Mouse (Mus musculus): ENCODE data around the gene Tfpi. TPM values are rescaled to one million over a fixed set of nuclear protein-coding genes. Genes with fewer than 3 reads are reported as not detected.

Gene Tfpi
- polyA plus RNA-seq, 1 experiment from 2014 or later: 16.5 TPM

- 61% methylated on average over 7 of the region's 7 CpGs for whole genome bisulfite sequencing
- no peaks in the 10 kb centered on the region for H3K27me3 ChIP-seq (ENCODE audit: low read depth, poor library complexity, severe bottlenecking)
These were observed 11.6 kb downstream of the Tfpi start for GRCm38 (mm10) chr2:84464956-84465355.

GRCm38 (mm10) chr2:84462411-84462810, 14.2 kb downstream of the Tfpi start:
- no peak overlapping the region for H3K27ac ChIP-seq (replicated peaks)
- no peak overlapping the region for H3K4me3 ChIP-seq
- no peaks in the 10 kb centered on the region; the same call in 1 of the 2 replicates for H3K4me1 ChIP-seq
- no peak for DNase-seq (ENCODE audit: low spot score)
- no peaks in the 10 kb centered on the region for H3K36me3 ChIP-seq
- 88% methylated on average over 3 of the region's 3 CpGs for WGBS
- no peaks in the 10 kb centered on the region for H3K27me3 ChIP-seq (ENCODE audit: low read depth, poor library complexity, severe bottlenecking)
- H3K9me3 ChIP-seq (replicated peaks): no peaks in the 10 kb centered on the region

More at GRCm38 (mm10) chr2:84464956-84465355, 11.6 kb downstream of the Tfpi start:
- Histone ChIP-seq H3K4me1 (no peaks in the 10 kb centered on the region; the same call in 1 of the 2 replicates), H3K4me3 (no peak overlapping the region), H3K27ac (replicated peaks) (no peak overlapping the region), H3K36me3 (no peaks in the 10 kb centered on the region), H3K9me3 (replicated peaks) (no peaks in the 10 kb centered on the region)
- no peak for DNase-seq (ENCODE audit: low spot score)

GRCm38 (mm10) chr2:84459651-84460177, 16.9 kb downstream of the Tfpi start:
- Histone ChIP-seq H3K36me3 (no peaks in the 10 kb centered on the region), H3K4me1 (peaks cover 4% of the 10 kb centered on the region; the same call in 1 of the 2 replicates), H3K4me3 (no peak overlapping the region), H3K9me3 (replicated peaks) (no peaks in the 10 kb centered on the region), H3K27ac (replicated peaks) (no peak overlapping the region), H3K27me3 (ENCODE audit: low read depth, poor library complexity, severe bottlenecking) (no peaks in the 10 kb centered on the region)
- WGBS: 66% methylated on average over 11 of the region's 11 CpGs
- DNase-seq (ENCODE audit: low spot score): no peak

- H3K9me3 ChIP-seq (replicated peaks): no peaks in the 10 kb centered on the region
- 87% methylated on average over 6 of the region's 6 CpGs for WGBS
- no peak overlapping the region for H3K27ac ChIP-seq (replicated peaks)
- H3K4me1 ChIP-seq: peaks cover 4% of the 10 kb centered on the region; the same call in 1 of the 2 replicates
- H3K4me3 ChIP-seq: no peak overlapping the region
- H3K36me3 ChIP-seq: no peaks in the 10 kb centered on the region
- DNase-seq (ENCODE audit: low spot score): no peak
- no peaks in the 10 kb centered on the region for H3K27me3 ChIP-seq (ENCODE audit: low read depth, poor library complexity, severe bottlenecking)
These were observed 19.4 kb downstream of the Tfpi start for GRCm38 (mm10) chr2:84457221-84457620.

- H3K27ac ChIP-seq (replicated peaks): no peak overlapping the region
These were observed 21.3 kb downstream of the Tfpi start for GRCm38 (mm10) chr2:84455236-84455799.

GRCm38 (mm10) chr2:84454551-84455235, 21.9 kb downstream of the Tfpi start:
- 67% methylated on average over 10 of the region's 10 CpGs for WGBS
- H3K9me3 ChIP-seq (replicated peaks): no peaks in the 10 kb centered on the region
- H3K36me3 ChIP-seq: no peaks in the 10 kb centered on the region
- no peak overlapping the region for H3K27ac ChIP-seq (replicated peaks)
- no peaks in the 10 kb centered on the region for H3K27me3 ChIP-seq (ENCODE audit: low read depth, poor library complexity, severe bottlenecking)
- no peak for DNase-seq (ENCODE audit: low spot score)
- H3K4me3 ChIP-seq: peak overlapping the region; percentile 18; the same call in 1 of the 2 replicates
- 0 out of 2 replicates have a peak, but pooled peaks cover 4% of the 10 kb centered on the region for H3K4me1 ChIP-seq

More at GRCm38 (mm10) chr2:84455236-84455799, 21.3 kb downstream of the Tfpi start:
- H3K27me3 ChIP-seq (ENCODE audit: low read depth, poor library complexity, severe bottlenecking): no peaks in the 10 kb centered on the region
- 14% methylated on average over 5 of the region's 5 CpGs for WGBS
- peak; percentile 48 for DNase-seq (ENCODE audit: low spot score)
- H3K36me3 ChIP-seq: no peaks in the 10 kb centered on the region
- H3K9me3 ChIP-seq (replicated peaks): no peaks in the 10 kb centered on the region
- peak overlapping the region; percentile 18; the same call in 1 of the 2 replicates for H3K4me3 ChIP-seq
- H3K4me1 ChIP-seq: 0 out of 2 replicates have a peak, but pooled peaks cover 4% of the 10 kb centered on the region

- 19% methylated on average over 5 of the region's 5 CpGs for WGBS
- 0 out of 2 replicates have a peak, but pooled peaks cover 4% of the 10 kb centered on the region for H3K4me1 ChIP-seq
- no peak overlapping the region for H3K27ac ChIP-seq (replicated peaks)
- H3K4me3 ChIP-seq: no peak overlapping the region
- DNase-seq (ENCODE audit: low spot score): no peak
- no peaks in the 10 kb centered on the region for H3K27me3 ChIP-seq (ENCODE audit: low read depth, poor library complexity, severe bottlenecking)
- no peaks in the 10 kb centered on the region for H3K36me3 ChIP-seq
- H3K9me3 ChIP-seq (replicated peaks): no peaks in the 10 kb centered on the region
These were observed 22.5 kb downstream of the Tfpi start for GRCm38 (mm10) chr2:84454051-84454450.

GRCm38 (mm10) chr2:84445499-84445898, 31.1 kb downstream of the Tfpi start:
- Histone ChIP-seq H3K9me3 (replicated peaks) (no peaks in the 10 kb centered on the region), H3K4me1 (no peaks in the 10 kb centered on the region), H3K27me3 (ENCODE audit: low read depth, poor library complexity, severe bottlenecking) (no peaks in the 10 kb centered on the region), H3K27ac (replicated peaks) (no peak overlapping the region), H3K36me3 (no peaks in the 10 kb centered on the region), H3K4me3 (no peak overlapping the region)
- DNase-seq (ENCODE audit: low spot score): no peak
- WGBS: 91% methylated on average over 1 of the region's 1 CpGs

- Histone ChIP-seq H3K9me3 (replicated peaks) (no peaks in the 10 kb centered on the region), H3K36me3 (no peaks in the 10 kb centered on the region), H3K4me1 (no peaks in the 10 kb centered on the region), H3K4me3 (no peak overlapping the region), H3K27me3 (ENCODE audit: low read depth, poor library complexity, severe bottlenecking) (no peaks in the 10 kb centered on the region), H3K27ac (replicated peaks) (no peak overlapping the region)
- WGBS: 94% methylated on average over 5 of the region's 5 CpGs
- DNase-seq (ENCODE audit: low spot score): no peak
These were observed 34.6 kb downstream of the Tfpi start for GRCm38 (mm10) chr2:84441940-84442339.

GRCm38 (mm10) chr2:84429724-84430123, 46.9 kb downstream of the Tfpi start:
- no peaks in the 10 kb centered on the region for H3K9me3 ChIP-seq (replicated peaks)
- peaks cover 4% of the 10 kb centered on the region; the same call in 1 of the 2 replicates for H3K27me3 ChIP-seq (ENCODE audit: low read depth, poor library complexity, severe bottlenecking)
- H3K4me3 ChIP-seq: no peak overlapping the region
- no peak overlapping the region for H3K27ac ChIP-seq (replicated peaks)
- H3K36me3 ChIP-seq: no peaks in the 10 kb centered on the region
- peaks cover 7% of the 10 kb centered on the region for H3K4me1 ChIP-seq
- WGBS: 58% methylated on average over 11 of the region's 11 CpGs
- DNase-seq (ENCODE audit: low spot score): no peak

- no peak for DNase-seq (ENCODE audit: low spot score)
- Histone ChIP-seq H3K27me3 (ENCODE audit: low read depth, poor library complexity, severe bottlenecking) (peaks cover 4% of the 10 kb centered on the region; the same call in 1 of the 2 replicates), H3K4me3 (no peak overlapping the region), H3K36me3 (no peaks in the 10 kb centered on the region), H3K4me1 (peaks cover 16% of the 10 kb centered on the region), H3K27ac (replicated peaks) (no peak overlapping the region), H3K9me3 (replicated peaks) (no peaks in the 10 kb centered on the region)
- WGBS: 77% methylated on average over 3 of the region's 3 CpGs
These were observed 47.7 kb downstream of the Tfpi start for GRCm38 (mm10) chr2:84428836-84429235.

GRCm38 (mm10) chr2:84426531-84426930, 50.0 kb downstream of the Tfpi start:
- Histone ChIP-seq H3K36me3 (no peaks in the 10 kb centered on the region), H3K27me3 (ENCODE audit: low read depth, poor library complexity, severe bottlenecking) (peaks cover 4% of the 10 kb centered on the region; the same call in 1 of the 2 replicates), H3K9me3 (replicated peaks) (no peaks in the 10 kb centered on the region), H3K4me3 (no peak overlapping the region), H3K4me1 (peaks cover 17% of the 10 kb centered on the region), H3K27ac (replicated peaks) (no peak overlapping the region)
- WGBS: 95% methylated on average over 4 of the region's 4 CpGs
- no peak for DNase-seq (ENCODE audit: low spot score)

GRCm38 (mm10) chr2:84425138-84425537, 51.4 kb downstream of the Tfpi start, which contains the start of gene Calcrl:
Gene Calcrl, minus strand, starts transcription at chr2:84425411.
- Histone ChIP-seq H3K27me3 (ENCODE audit: low read depth, poor library complexity, severe bottlenecking) (peaks cover 4% of the 10 kb centered on the region; the same call in 1 of the 2 replicates), H3K36me3 (no peaks in the 10 kb centered on the region), H3K4me3 (peak within 1 kb of the TSS; percentile 48), H3K4me1 (peaks cover 17% of the 10 kb centered on the region), H3K9me3 (replicated peaks) (no peaks in the 10 kb centered on the region), H3K27ac (replicated peaks) (peak within 1 kb of the TSS; percentile 52; the same call in 1 of the 2 replicates)
- under 1% methylated on average over 10 of the region's 10 CpGs for WGBS
- DNase-seq (ENCODE audit: low spot score): peak; percentile 57
